Mouse (Mus musculus) cortical plate, adult 2 months (tissue): ENCODE measurements around the gene Ifne.

Source experiments
- CTCF ChIP-seq: fragments of 200-500 bp; IDR thresholded peaks from 2 replicates; pipeline ENCODE4 v1.5.1; 2011; ENCODE audit warnings: mild to moderate bottlenecking, control low read depth, low read length; ENCODE audit not compliant: insufficient read depth; ENCODE audit errors: extremely low read depth
- POLR2A ChIP-seq: fragments of 200-500 bp; IDR thresholded peaks from 2 replicates; pipeline ENCODE4 v1.6.1; 2011; ENCODE audit warnings: mild to moderate bottlenecking, low read length, control low read depth; ENCODE audit not compliant: insufficient read depth; ENCODE audit errors: extremely low read depth

DNA sequence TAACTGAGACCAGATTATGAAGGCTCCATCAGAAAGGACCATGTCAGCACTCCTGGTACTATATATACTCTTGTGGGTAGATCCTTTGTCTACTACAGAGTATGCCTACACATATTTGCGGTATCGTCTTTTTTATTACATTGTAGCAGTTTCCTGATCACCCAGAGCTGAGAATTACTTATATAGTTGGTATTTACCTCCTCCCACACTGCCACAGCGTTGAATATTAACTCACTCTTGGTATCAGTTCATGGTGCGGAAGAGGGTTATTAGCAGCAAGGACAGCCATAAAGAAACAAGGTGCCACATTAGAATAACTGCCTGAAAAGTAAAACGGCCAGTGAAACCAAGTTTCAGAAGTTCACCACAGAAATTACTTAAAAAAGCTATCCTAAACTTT, 41.3 kb upstream of the Ifne start:
- TF ChIP-seq POLR2A (no peak), CTCF (no peak)
